Mouse (Mus musculus): ENCODE measurements around the gene Ssmem1. TPM values are rescaled to one million over a fixed set of nuclear protein-coding genes. Genes with fewer than 3 reads are reported as not detected.

The Ssmem1 gene
- total and polyA plus RNA-seq, 3 experiments: 0.17 to 0.34 TPM; not detected in 1

DNA sequence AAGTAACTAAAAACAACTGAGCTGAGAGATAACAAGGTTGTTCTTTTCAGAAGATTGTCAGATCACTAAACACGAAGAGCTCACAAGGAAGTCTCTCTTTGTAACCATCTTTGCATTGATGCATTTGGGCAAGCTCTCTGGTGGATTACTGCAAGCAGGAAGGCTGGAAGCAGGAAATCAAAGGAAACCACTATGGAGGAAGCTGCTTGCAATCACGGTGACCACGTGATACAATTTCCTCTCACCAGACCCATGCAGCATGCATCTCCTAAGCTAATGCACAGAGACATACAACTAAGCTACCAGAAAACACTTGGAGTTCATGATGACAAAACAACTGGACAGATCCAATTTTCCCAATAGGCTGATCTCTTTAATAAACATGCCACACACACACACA is 10.6 kb upstream of the Ssmem1 start:
- dilution Hi-C loops (cut with MboI; ENCODE audit: extremely low pct_ligation_motif_present, extremely low pct_unique_long_range_greater_than_20kb, low sequenced_read_pairs): no loop called here
- no peaks in the 10 kb centered on the region for H3K27me3 ChIP-seq (replicated peaks)
- H3K36me3 ChIP-seq (replicated peaks in 1 of 2; ENCODE audit: control insufficient read depth in 1 of 2, insufficient read depth in 1 of 2, low read length in 1 of 2): peaks cover 53 to 85% of the 10 kb centered on the region in 2 experiments

DNA sequence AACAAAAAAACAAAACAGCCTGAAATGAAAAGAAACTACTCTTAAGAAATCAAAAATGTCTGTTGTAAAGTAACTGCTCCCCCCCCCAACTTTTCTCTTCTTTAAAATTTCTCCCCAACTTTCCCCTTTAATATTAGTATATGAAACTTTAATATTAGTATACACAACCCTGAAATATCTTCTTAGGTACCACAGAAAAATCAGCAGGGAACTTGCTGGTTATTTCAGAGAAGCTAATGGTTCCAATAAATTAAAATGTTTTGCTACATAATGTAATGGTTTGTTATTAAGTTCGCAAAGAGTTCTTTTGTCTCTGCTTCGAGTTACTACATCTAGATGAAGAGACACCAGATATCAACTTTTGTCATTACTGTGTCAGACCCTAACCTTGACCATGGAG is 825 bp upstream of the Ssmem1 start:
- peaks cover 11% of the 10 kb centered on the region for H3K79me2 ChIP-seq (replicated peaks; ENCODE audit: control insufficient read depth, extremely low read depth, insufficient read depth, poor library complexity, severe bottlenecking)
- H3K9me3 ChIP-seq (replicated peaks; ENCODE audit: low read length): no peaks in the 10 kb centered on the region
- dilution Hi-C loops (cut with MboI; ENCODE audit: extremely low pct_ligation_motif_present, extremely low pct_unique_long_range_greater_than_20kb, low sequenced_read_pairs) (no loop called here), in situ Hi-C loops (cut with MboI; ENCODE audit: low pct_ligation_motif_present, low pct_unique_long_range_greater_than_20kb, low sequenced_read_pairs) (no loop called here)
- peak overlapping the region; percentile 72; the same call in 1 of the 2 replicates for H3K4me2 ChIP-seq (ENCODE audit: insufficient read depth, low read depth, poor library complexity, severe bottlenecking)
- H3K27me3 ChIP-seq (replicated peaks): no peaks in the 10 kb centered on the region
- peaks cover 19 to 32% of the 10 kb centered on the region in 2 experiments for H3K36me3 ChIP-seq (replicated peaks in 1 of 2; ENCODE audit: control insufficient read depth in 1 of 2, insufficient read depth in 1 of 2, low read length in 1 of 2)
- peak overlapping the region; percentile 71 to 89 (median 89) for H3K4me3 ChIP-seq (replicated peaks in 1 of 3; ENCODE audit: low read depth in 2 of 3, low read length in 2 of 3, poor library complexity in 1 of 3)
- no peak for DNase-seq (ENCODE audit: extremely low read depth)
- H3K9ac ChIP-seq (ENCODE audit: insufficient read depth, low read depth): peak overlapping the region; percentile 99
- peak overlapping the region; percentile 62; the same call in 1 of the 2 replicates for H3K27ac ChIP-seq (ENCODE audit: insufficient read depth, low read depth)
- peaks cover 0 to 36% of the 10 kb centered on the region in 2 experiments; a peak in 3 of 4 replicates for H3K4me1 ChIP-seq (ENCODE audit: control insufficient read depth in 1 of 2, insufficient read depth in 2 of 2)
- 0 out of 2 replicates have a peak, but pooled peaks have one; percentile 59 for TF ChIP-seq SIN3A (IDR thresholded peaks at IDR 0.05; ENCODE audit: low read length)
- 0 out of 2 replicates have a peak, but pooled peaks have one; percentile 27 for TF ChIP-seq JUND (conservative IDR thresholded peaks at IDR 0.05; ENCODE audit: low read depth, low read length)
- no peak for TF ChIP-seq IRF4 (IDR thresholded peaks at IDR 0.05; ENCODE audit: low read depth, low read length)
- peak; percentile 75; the same call in 1 of the 2 replicates for TF ChIP-seq CHD1 (IDR thresholded peaks at IDR 0.05; ENCODE audit: low read depth, low read length)

More for the DNA sequence above, 10.6 kb upstream of the Ssmem1 start:
- Histone ChIP-seq H3K4me2 (ENCODE audit: insufficient read depth, low read depth, poor library complexity, severe bottlenecking) (no peak overlapping the region), H3K27ac (ENCODE audit: insufficient read depth, low read depth) (no peak overlapping the region), H3K79me2 (replicated peaks; ENCODE audit: control insufficient read depth, extremely low read depth, insufficient read depth, poor library complexity, severe bottlenecking) (peaks cover 6% of the 10 kb centered on the region; the same call in 1 of the 2 replicates), H3K4me1 (ENCODE audit: control insufficient read depth in 1 of 2, insufficient read depth in 2 of 2) (peaks cover 0 to 11% of the 10 kb centered on the region in 2 experiments; a peak in 2 of 4 replicates), H3K4me3 (replicated peaks in 1 of 3; ENCODE audit: low read depth in 2 of 3, low read length in 2 of 3, poor library complexity in 1 of 3) (no peak overlapping the region), H3K9me3 (replicated peaks; ENCODE audit: low read length) (no peaks in the 10 kb centered on the region), H3K9ac (ENCODE audit: insufficient read depth, low read depth) (no peak overlapping the region)
- no peak for DNase-seq (ENCODE audit: extremely low read depth)
- in situ Hi-C loops (cut with MboI; ENCODE audit: low pct_ligation_motif_present, low pct_unique_long_range_greater_than_20kb, low sequenced_read_pairs): no loop called here
- no peak for TF ChIP-seq ZC3H11A (IDR thresholded peaks at IDR 0.05; ENCODE audit: low read depth, low read length)
- TF ChIP-seq ELF1 (IDR thresholded peaks at IDR 0.05; ENCODE audit: low read depth, low read length): no peak
- TF ChIP-seq GABPA (IDR thresholded peaks at IDR 0.05; ENCODE audit: insufficient replicate concordance, low read depth, low read length): no peak
- TF ChIP-seq KAT2A (IDR thresholded peaks at IDR 0.05; ENCODE audit: insufficient replicate concordance, low read length): no peak
- no peak for TF ChIP-seq TBP (conservative IDR thresholded peaks at IDR 0.05; ENCODE audit: low read depth, low read length)
- no peak for TF ChIP-seq MYC (IDR thresholded peaks at IDR 0.05; ENCODE audit: low read depth, low read length)
- TF ChIP-seq TCF12 (IDR thresholded peaks at IDR 0.05; ENCODE audit: low read depth, low read length): no peak
- TF ChIP-seq JUND (conservative IDR thresholded peaks at IDR 0.05; ENCODE audit: low read depth, low read length): no peak
- no peak for TF ChIP-seq MAX (IDR thresholded peaks at IDR 0.05; ENCODE audit: low read length)
- no peak for TF ChIP-seq RCOR1 (conservative IDR thresholded peaks at IDR 0.05; ENCODE audit: low read depth, low read length)

All from CH12.LX (cell line).